7 mouse cellular contexts compared by ENCODE assay signal in genomic region chr6:88369851-88370635, GRCm38 (mm10).
DNase-seq lines count a peak whose midpoint lies in the region; ATAC-seq lines count a peak whose summit lies in the region.

No protein-coding gene starts in this region.

- WGBS in neural tube, embryonic 14.5 days = 55% methylated on average over 8 of the region's 8 CpGs

- H3K36me3 ChIP-seq in neural tube, embryonic 14.5 days (ENCODE audit: control insufficient read depth, insufficient read depth, low read length) = no peaks in the 10 kb centered on the region

- no peak overlapping the region for H3K9ac ChIP-seq in neural tube, embryonic 14.5 days (replicated peaks; ENCODE audit: low read depth, low read length)

- no peak for DNase-seq in neural tube, embryonic 10.5 days (ENCODE audit: extremely low spot score, low spot score)
- DNase-seq in gastrocnemius, adult 18-20 months (ENCODE audit: low spot score) = peak; percentile 40
- peak; percentile 37 for DNase-seq in kidney, adult 18-20 months
- DNase-seq in lung, postnatal 4 days = peak; percentile 66 to 84
- no peak for DNase-seq in c-Kit-positive CD71-positive TER-119-positive erythroid progenitor cells, embryonic 14.5 days (ENCODE audit: low spot score)

- H3K27ac ChIP-seq in neural tube, embryonic 14.5 days (ENCODE audit: low read depth, low read length) = no peak overlapping the region

- peaks cover 5% of the 10 kb centered on the region for H3K4me1 ChIP-seq in neural tube, embryonic 14.5 days (ENCODE audit: control insufficient read depth, insufficient read depth, low read length)

- peak; percentile 56 for ATAC-seq in neural tube, embryonic 14.5 days (ENCODE audit: low read depth)
- ATAC-seq in inflammation-experienced regulatory T-cells, adult 6 months = no peak

- H3K4me2 ChIP-seq in neural tube, embryonic 14.5 days (ENCODE audit: low read depth, low read length) = no peak overlapping the region

- H3K9me3 ChIP-seq in neural tube, embryonic 14.5 days (ENCODE audit: control insufficient read depth, low read length) = no peaks in the 10 kb centered on the region

- H3K4me3 ChIP-seq in neural tube, embryonic 14.5 days (ENCODE audit: low read depth, low read length) = no peak overlapping the region

- H3K27me3 ChIP-seq in neural tube, embryonic 14.5 days (ENCODE audit: control insufficient read depth, insufficient read depth, low read length) = no peaks in the 10 kb centered on the region

Comparison
In these comparisons a context has a peak if more than half of its experiments do, and no peak if none do; other contexts are left out.
1. DNase-seq: peak in gastrocnemius, adult 18-20 months (single experiment), kidney, adult 18-20 months (single experiment) and lung, postnatal 4 days (2 of 2); none in neural tube, embryonic 10.5 days (single experiment) and c-Kit-positive CD71-positive TER-119-positive erythroid progenitor cells, embryonic 14.5 days (single experiment).